ENCODE assay signal across 21 mouse cellular contexts in the genomic region with DNA sequence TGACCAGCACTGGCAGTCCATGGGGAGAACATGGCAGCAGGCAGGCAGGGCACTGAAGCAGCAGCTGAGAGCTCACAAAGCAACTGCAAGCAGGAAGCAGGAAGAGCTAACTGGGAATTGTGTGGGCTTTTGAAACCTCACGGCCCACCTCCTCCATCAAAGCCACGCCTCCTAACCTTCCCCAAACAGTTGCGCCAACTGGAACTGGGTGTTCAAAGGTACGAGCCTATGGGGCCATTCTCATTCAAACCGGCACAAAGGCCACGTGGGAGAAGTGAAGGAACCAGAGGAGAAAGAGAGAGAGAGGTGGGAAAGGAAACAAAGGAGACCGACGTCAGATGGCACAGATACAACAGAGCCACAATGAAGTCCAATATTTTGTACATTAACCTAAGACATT.
DNase-seq lines count a peak whose midpoint lies in the region; ATAC-seq lines count a peak whose summit lies in the region.
"Had no signal": no experiment of that assay in that cellular context is flagged by ENCODE, and none has a peak within 500 bp of the region (broad histone marks: within the 10 kb centered on the region; RNA-seq: fewer than 3 reads in every experiment).

No protein-coding gene starts in this region.

- ATAC-seq in hindbrain, embryonic 11.5 days (ENCODE audit: low FRiP score): no peak
- no peak for ATAC-seq in hindbrain, embryonic 12.5 days (ENCODE audit: low FRiP score)
- no peak for ATAC-seq in midbrain, embryonic 14.5 days (ENCODE audit: low FRiP score, low TSS enrichment)
- ATAC-seq in midbrain, embryonic 16.5 days: no peak
- ATAC-seq: activated CD4-positive, CD25-positive, alpha-beta regulatory T cell, adult 4 months; forebrain, embryonic 16.5 days; lung, postnatal 0 days had no signal

- no peak overlapping the region for H3K4me3 ChIP-seq in hindbrain, embryonic 11.5 days (ENCODE audit: low read depth, low read length)
- no peak overlapping the region for H3K4me3 ChIP-seq in hindbrain, embryonic 12.5 days
- no peak overlapping the region for H3K4me3 ChIP-seq in midbrain, embryonic 14.5 days (replicated peaks; ENCODE audit: low read depth, low read length)
- H3K4me3 ChIP-seq in midbrain, embryonic 16.5 days (ENCODE audit: low read depth, low read length): no peak overlapping the region
- H3K4me3 ChIP-seq: heart, adult 2 months had no signal

- peak; percentile 13 for DNase-seq in hindbrain, embryonic 11.5 days (ENCODE audit: low spot score)
- DNase-seq in midbrain, embryonic 14.5 days: peak; percentile 4
- DNase-seq in R1 (ENCODE audit: low read depth, low spot score): peak; percentile 97
- no peak for DNase-seq in Muller cell, postnatal 12 days (ENCODE audit: inconsistent ontology term)
- DNase-seq in thymus, postnatal 4 days: no peak
- DNase-seq: adrenal gland, adult 8-10 months; cerebellum, adult 18-20 months; cerebellum, postnatal 25 days; gastrocnemius, postnatal 25 days; heart, adult 2 months; kidney, adult 2 months; kidney, postnatal 10 days; right cerebral cortex, postnatal 25 days; spleen, adult 18-20 months; thymus, postnatal 14 days had no signal

- H3K4me1 ChIP-seq in hindbrain, embryonic 11.5 days (replicated peaks; ENCODE audit: control insufficient read depth, insufficient read depth, low read length): no peaks in the 10 kb centered on the region
- 0 out of 2 replicates have a peak, but pooled peaks cover 3% of the 10 kb centered on the region for H3K4me1 ChIP-seq in hindbrain, embryonic 12.5 days
- no peaks in the 10 kb centered on the region for H3K4me1 ChIP-seq in midbrain, embryonic 14.5 days (ENCODE audit: control insufficient read depth, insufficient read depth, low read length)
- H3K4me1 ChIP-seq in midbrain, embryonic 16.5 days (ENCODE audit: control insufficient read depth, insufficient read depth, low read length): peaks cover 2% of the 10 kb centered on the region; the same call in 1 of the 2 replicates

- H3K27ac ChIP-seq in hindbrain, embryonic 11.5 days (ENCODE audit: low read depth, low read length): no peak overlapping the region
- no peak overlapping the region for H3K27ac ChIP-seq in hindbrain, embryonic 12.5 days
- no peak overlapping the region for H3K27ac ChIP-seq in midbrain, embryonic 14.5 days (replicated peaks; ENCODE audit: low read depth, low read length)
- H3K27ac ChIP-seq in midbrain, embryonic 16.5 days (ENCODE audit: low read length): no peak overlapping the region
- H3K27ac ChIP-seq: heart, adult 2 months had no signal

- no peak overlapping the region for H3K9ac ChIP-seq in hindbrain, embryonic 11.5 days (ENCODE audit: low read depth, low read length)
- H3K9ac ChIP-seq in hindbrain, embryonic 12.5 days: no peak overlapping the region
- H3K9ac ChIP-seq in midbrain, embryonic 14.5 days (replicated peaks; ENCODE audit: low read length): no peak overlapping the region
- no peak overlapping the region for H3K9ac ChIP-seq in midbrain, embryonic 16.5 days (ENCODE audit: low read depth, low read length)

- WGBS in hindbrain, embryonic 11.5 days: 44% methylated on average over 8 of the region's 8 CpGs
- WGBS in hindbrain, embryonic 12.5 days: 36% methylated on average over 8 of the region's 8 CpGs
- WGBS in midbrain, embryonic 14.5 days: 40% methylated on average over 8 of the region's 8 CpGs
- 30% methylated on average over 8 of the region's 8 CpGs for WGBS in midbrain, embryonic 16.5 days

- H3K27me3 ChIP-seq in hindbrain, embryonic 11.5 days (ENCODE audit: control insufficient read depth, insufficient read depth, low read length): no peaks in the 10 kb centered on the region
- no peaks in the 10 kb centered on the region for H3K27me3 ChIP-seq in hindbrain, embryonic 12.5 days
- no peaks in the 10 kb centered on the region for H3K27me3 ChIP-seq in midbrain, embryonic 14.5 days (ENCODE audit: control insufficient read depth, insufficient read depth, low read length)
- no peaks in the 10 kb centered on the region; the same call in 1 of the 2 replicates for H3K27me3 ChIP-seq in midbrain, embryonic 16.5 days (ENCODE audit: control insufficient read depth, insufficient read depth, low read depth, low read length)

- no peak overlapping the region for H3K4me2 ChIP-seq in hindbrain, embryonic 11.5 days (replicated peaks; ENCODE audit: low read depth, low read length)
- no peak overlapping the region for H3K4me2 ChIP-seq in hindbrain, embryonic 12.5 days (replicated peaks)
- no peak overlapping the region for H3K4me2 ChIP-seq in midbrain, embryonic 14.5 days (ENCODE audit: low read length)
- no peak overlapping the region for H3K4me2 ChIP-seq in midbrain, embryonic 16.5 days (ENCODE audit: low read length)
- H3K4me2 ChIP-seq: midbrain, embryonic 11.5 days had no signal

- no peaks in the 10 kb centered on the region for H3K36me3 ChIP-seq in hindbrain, embryonic 11.5 days (ENCODE audit: control insufficient read depth, insufficient read depth, low read length)
- no peaks in the 10 kb centered on the region for H3K36me3 ChIP-seq in hindbrain, embryonic 12.5 days
- H3K36me3 ChIP-seq in midbrain, embryonic 14.5 days (ENCODE audit: control insufficient read depth, insufficient read depth, low read length): no peaks in the 10 kb centered on the region
- H3K36me3 ChIP-seq in midbrain, embryonic 16.5 days (ENCODE audit: control insufficient read depth, insufficient read depth, low read length): no peaks in the 10 kb centered on the region

- H3K9me3 ChIP-seq in hindbrain, embryonic 11.5 days (ENCODE audit: control insufficient read depth, low read length): no peaks in the 10 kb centered on the region
- no peaks in the 10 kb centered on the region for H3K9me3 ChIP-seq in hindbrain, embryonic 12.5 days (replicated peaks)
- H3K9me3 ChIP-seq in midbrain, embryonic 14.5 days (ENCODE audit: control insufficient read depth, low read length): no peaks in the 10 kb centered on the region
- no peaks in the 10 kb centered on the region for H3K9me3 ChIP-seq in midbrain, embryonic 16.5 days (replicated peaks; ENCODE audit: control insufficient read depth, low read length, poor library complexity, severe bottlenecking)

Comparison
In these comparisons a context has a peak if more than half of its experiments do, and no peak if none do; other contexts are left out.
1. DNase-seq: peak in hindbrain, embryonic 11.5 days (single experiment), midbrain, embryonic 14.5 days (single experiment) and R1 (single experiment); none in Muller cell, postnatal 12 days (single experiment) and thymus, postnatal 4 days (single experiment).